Mouse (Mus musculus) mammary gland, adult 2 months (tissue): Measurements from ENCODE around the gene Brix1. TPM values are rescaled to one million over a fixed set of nuclear protein-coding genes. Genes with fewer than 3 reads are reported as not detected.

ENCODE experiments used
- polyA plus RNA-seq: library from polyadenylated mRNA; depleted of rRNA; stranded (reverse); fragments of >200 nt; gene quantifications from 2 replicates; pipeline ENCODE4 v1.2.3, GENCODE M21; 2012; ENCODE audit warnings: low replicate concordance; rRNA removed

The Brix1 gene
- 0.53 and 2.2 TPM in 2 replicates for polyA plus RNA-seq

DNA sequence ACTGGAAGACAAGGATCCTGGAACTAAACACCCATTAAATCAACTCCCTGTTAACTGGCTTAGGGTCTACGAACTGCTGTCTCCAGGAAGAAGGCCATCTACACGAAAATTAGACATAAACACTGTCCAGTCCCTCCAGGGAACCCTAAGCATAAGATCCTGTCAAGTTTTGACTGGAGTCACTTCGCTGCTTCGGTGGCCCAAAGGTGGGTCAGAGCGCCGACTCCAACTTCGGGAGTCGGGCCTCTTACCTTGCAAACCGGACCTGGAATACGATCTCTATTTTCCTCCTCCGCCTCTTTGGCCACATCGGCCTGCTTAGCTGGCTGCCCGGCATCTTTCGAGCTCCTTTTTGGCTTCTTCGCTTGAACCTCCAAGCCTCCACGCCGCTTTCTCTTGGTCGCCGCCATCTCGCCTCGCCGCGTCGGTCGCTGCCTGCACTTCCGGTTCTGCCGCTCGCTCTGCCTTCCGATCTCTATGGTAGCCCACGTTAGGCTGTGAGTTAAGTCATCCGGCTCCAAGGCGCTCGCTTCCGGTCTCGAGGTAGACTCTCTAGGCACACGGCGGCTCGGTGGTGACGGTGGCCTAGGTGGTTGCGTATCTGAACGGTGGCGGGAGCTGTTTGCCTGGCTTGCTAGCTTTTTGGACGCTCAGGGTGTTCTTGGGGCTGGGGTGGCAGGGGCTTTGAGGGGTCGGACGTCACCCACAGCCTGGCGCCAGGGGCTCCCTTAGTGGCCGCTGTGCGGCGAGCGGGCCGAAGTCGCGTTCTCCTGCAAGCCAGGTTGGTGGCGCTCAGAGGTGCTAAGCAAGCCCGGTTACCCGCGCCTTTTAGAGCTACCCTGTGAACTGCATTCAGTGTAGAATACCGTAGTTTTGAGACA is at the start of gene Brix1, which contains the start of gene Rad1:
Gene Brix1, minus strand, starts transcription at position 464 of the 881 bp plus-strand sequence.
Gene Rad1, plus strand, starts transcription at position 535 of the 881 bp plus-strand sequence.

GRCm38 (mm10) chr15:10470151-10470831 is 15.5 kb downstream of the Brix1 start, which contains the start of gene Dnajc21:
TSS of gene Dnajc21 (minus strand) at chr15:10470516.

Other genes with a start within 250 kb of the Brix1 start
- gene Gm21973, start 160.6 kb downstream of the Brix1 start, polyA plus RNA-seq = not detected in 2 replicates
- 0.32 and 0.45 TPM in 2 replicates for gene Agxt2, start 127.4 kb downstream of the Brix1 start, polyA plus RNA-seq
- 0.69 and 0.81 TPM in 2 replicates for gene Dnajc21, start 15.4 kb downstream of the Brix1 start, polyA plus RNA-seq
- 6.8 and 8.4 TPM in 2 replicates for gene Rad1, start 71 bp upstream of the Brix1 start, polyA plus RNA-seq
- gene Ttc23l, start 72.7 kb upstream of the Brix1 start, polyA plus RNA-seq = not detected in 2 replicates
- 1.4 and 2.3 TPM in 2 replicates for gene Rai14, start 228.7 kb upstream of the Brix1 start, polyA plus RNA-seq